Mouse (Mus musculus): Measurements from ENCODE around the gene Rnf207. TPM values are rescaled to one million over a fixed set of nuclear protein-coding genes. Genes with fewer than 3 reads are reported as not detected.

The Rnf207 gene
- polyA plus RNA-seq, 1 experiment, result 10.2 TPM

DNA sequence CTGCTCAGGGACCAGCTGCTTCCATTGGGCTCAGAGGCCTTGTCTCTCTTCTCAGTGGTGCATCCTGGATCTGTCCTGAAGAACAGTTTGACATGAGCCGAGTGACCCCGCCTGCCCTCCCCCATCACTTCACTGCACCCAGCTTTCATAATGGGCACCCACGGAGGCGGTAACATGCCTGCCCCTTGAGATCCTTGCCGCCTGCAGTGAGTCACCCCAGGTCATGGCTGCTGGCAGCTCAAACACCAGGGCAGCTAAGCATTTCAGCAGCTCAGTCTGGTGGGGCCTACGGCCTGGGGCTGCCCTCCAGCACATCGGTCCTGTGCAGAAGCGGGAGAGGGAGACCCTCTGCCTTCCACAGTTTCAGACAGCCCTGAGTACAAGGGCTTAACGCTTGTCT lies 11.3 kb downstream of the Rnf207 start:
- Histone ChIP-seq H3K4me3 (ENCODE audit: control insufficient read depth, insufficient read depth, low read length) (no peak overlapping the region), H3K27ac (ENCODE audit: control insufficient read depth, insufficient read depth, low read length) (no peak overlapping the region), H3K4me1 (replicated peaks; ENCODE audit: control insufficient read depth, insufficient read depth, low read length) (no peaks in the 10 kb centered on the region), H3K27me3 (ENCODE audit: control insufficient read depth, insufficient read depth, low read length) (no peaks in the 10 kb centered on the region; the same call in 1 of the 2 replicates), H3K36me3 (ENCODE audit: control insufficient read depth, insufficient read depth, low read length) (peaks cover 11% of the 10 kb centered on the region; the same call in 1 of the 2 replicates)
- DNase-seq, result no peak
- TF ChIP-seq CTCF (IDR thresholded peaks at IDR 0.05; ENCODE audit: borderline replicate concordance, control insufficient read depth, extremely low read depth, insufficient read depth, low read length, poor library complexity) (no peak), POLR2A (IDR thresholded peaks at IDR 0.05; ENCODE audit: control insufficient read depth, extremely low read depth, insufficient read depth, low read length, poor library complexity) (no peak)
- 95% methylated on average over 9 of the region's 9 CpGs for WGBS

DNA sequence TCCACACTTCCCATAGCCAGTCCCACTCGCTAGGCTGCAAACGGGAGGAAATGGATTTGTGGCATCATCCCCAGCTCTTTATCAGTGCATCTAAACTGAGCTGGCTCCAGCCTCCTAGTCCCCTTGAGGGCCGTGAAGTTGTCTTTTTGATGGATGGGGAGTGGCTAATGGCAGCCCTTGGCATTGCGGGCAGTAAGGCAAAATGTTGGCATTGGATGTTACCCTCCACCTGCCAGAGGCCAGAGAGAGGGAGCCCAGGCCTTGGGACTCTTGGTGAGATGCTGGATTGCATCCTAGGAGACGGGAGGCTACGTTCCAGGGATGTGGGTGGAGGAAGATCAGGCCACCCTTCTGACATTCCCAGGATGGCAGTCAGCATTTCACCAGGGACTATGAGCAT lies 12.8 kb downstream of the Rnf207 start:
- Histone ChIP-seq H3K36me3 (ENCODE audit: control insufficient read depth, insufficient read depth, low read length) (peaks cover 11% of the 10 kb centered on the region; the same call in 1 of the 2 replicates), H3K27me3 (ENCODE audit: control insufficient read depth, insufficient read depth, low read length) (no peaks in the 10 kb centered on the region), H3K4me3 (ENCODE audit: control insufficient read depth, insufficient read depth, low read length) (no peak overlapping the region), H3K27ac (ENCODE audit: control insufficient read depth, insufficient read depth, low read length) (no peak overlapping the region), H3K4me1 (replicated peaks; ENCODE audit: control insufficient read depth, insufficient read depth, low read length) (no peaks in the 10 kb centered on the region)
- no peak for DNase-seq
- TF ChIP-seq POLR2A (IDR thresholded peaks at IDR 0.05; ENCODE audit: control insufficient read depth, extremely low read depth, insufficient read depth, low read length, poor library complexity), result no peak; the same call in 1 of the 2 replicates
- 94% methylated on average over 6 of the region's 6 CpGs for WGBS

DNA sequence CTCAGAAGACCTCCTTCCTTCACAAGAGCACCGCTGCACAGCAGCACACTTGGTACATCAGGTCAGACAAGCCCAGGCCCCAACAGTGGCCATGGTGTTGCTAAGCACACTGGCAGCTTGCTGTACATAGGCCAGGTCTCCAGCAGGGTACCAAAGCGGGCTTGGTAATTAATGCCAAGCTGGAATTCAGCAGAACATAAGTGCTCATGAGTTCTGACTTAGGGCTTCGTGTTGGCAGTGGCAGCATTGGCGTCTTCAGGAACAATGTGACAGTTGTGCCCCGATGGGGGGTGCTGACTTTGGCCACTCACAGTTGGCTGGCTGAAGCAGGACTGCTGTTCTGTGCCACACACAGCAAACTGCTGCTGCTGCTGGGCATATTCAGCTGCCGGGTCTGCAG lies 14.1 kb downstream of the Rnf207 start:
- no peak for DNase-seq
- TF ChIP-seq CTCF (IDR thresholded peaks at IDR 0.05; ENCODE audit: borderline replicate concordance, control insufficient read depth, extremely low read depth, insufficient read depth, low read length, poor library complexity), result no peak
- no peak for TF ChIP-seq POLR2A (IDR thresholded peaks at IDR 0.05; ENCODE audit: control insufficient read depth, extremely low read depth, insufficient read depth, low read length, poor library complexity)
- Histone ChIP-seq H3K27ac (ENCODE audit: control insufficient read depth, insufficient read depth, low read length) (no peak overlapping the region), H3K4me1 (replicated peaks; ENCODE audit: control insufficient read depth, insufficient read depth, low read length) (no peaks in the 10 kb centered on the region), H3K27me3 (ENCODE audit: control insufficient read depth, insufficient read depth, low read length) (no peaks in the 10 kb centered on the region), H3K4me3 (ENCODE audit: control insufficient read depth, insufficient read depth, low read length) (no peak overlapping the region), H3K36me3 (ENCODE audit: control insufficient read depth, insufficient read depth, low read length) (peaks cover 16% of the 10 kb centered on the region; the same call in 1 of the 2 replicates)
- 98% methylated on average over 6 of the region's 6 CpGs for WGBS

- DNase-seq, result no peak
- no peak for TF ChIP-seq POLR2A (IDR thresholded peaks at IDR 0.05; ENCODE audit: control insufficient read depth, extremely low read depth, insufficient read depth, low read length, poor library complexity)
- no peak for TF ChIP-seq CTCF (IDR thresholded peaks at IDR 0.05; ENCODE audit: borderline replicate concordance, control insufficient read depth, extremely low read depth, insufficient read depth, low read length, poor library complexity)
- Histone ChIP-seq H3K36me3 (ENCODE audit: control insufficient read depth, insufficient read depth, low read length) (peaks cover 16% of the 10 kb centered on the region; the same call in 1 of the 2 replicates), H3K27ac (ENCODE audit: control insufficient read depth, insufficient read depth, low read length) (no peak overlapping the region), H3K4me3 (ENCODE audit: control insufficient read depth, insufficient read depth, low read length) (no peak overlapping the region), H3K4me1 (replicated peaks; ENCODE audit: control insufficient read depth, insufficient read depth, low read length) (peaks cover 4% of the 10 kb centered on the region), H3K27me3 (ENCODE audit: control insufficient read depth, insufficient read depth, low read length) (no peaks in the 10 kb centered on the region)
- WGBS, result 98% methylated on average over 10 of the region's 10 CpGs
These were observed 15.6 kb downstream of the Rnf207 start for GRCm38 (mm10) chr4:152303172-152303571.

DNA sequence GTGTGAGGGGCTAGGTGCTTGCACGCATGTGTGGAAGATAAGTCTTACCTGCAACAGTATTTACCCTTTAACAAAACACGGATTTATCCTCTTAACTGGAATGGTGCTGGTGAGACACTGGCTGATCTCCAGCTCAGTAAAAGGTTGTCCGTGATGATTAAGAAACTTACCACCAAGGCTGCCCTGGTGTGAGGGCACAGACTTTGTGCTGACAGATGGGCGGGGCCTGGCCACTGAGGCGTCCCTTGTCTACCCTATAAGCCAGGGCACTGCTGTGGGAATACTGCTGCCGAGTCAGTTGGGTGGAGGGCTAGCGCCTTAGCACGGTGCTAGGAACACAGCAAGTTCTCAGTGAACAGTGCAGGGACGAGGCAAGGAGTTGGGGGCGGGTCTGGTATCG lies 16.8 kb downstream of the Rnf207 start:
- Histone ChIP-seq H3K4me1 (replicated peaks; ENCODE audit: control insufficient read depth, insufficient read depth, low read length) (peaks cover 10% of the 10 kb centered on the region), H3K4me3 (ENCODE audit: control insufficient read depth, insufficient read depth, low read length) (no peak overlapping the region), H3K27ac (ENCODE audit: control insufficient read depth, insufficient read depth, low read length) (no peak overlapping the region), H3K27me3 (ENCODE audit: control insufficient read depth, insufficient read depth, low read length) (no peaks in the 10 kb centered on the region), H3K36me3 (ENCODE audit: control insufficient read depth, insufficient read depth, low read length) (peaks cover 16% of the 10 kb centered on the region; the same call in 1 of the 2 replicates)
- DNase-seq, result no peak
- TF ChIP-seq CTCF (IDR thresholded peaks at IDR 0.05; ENCODE audit: borderline replicate concordance, control insufficient read depth, extremely low read depth, insufficient read depth, low read length, poor library complexity) (no peak), POLR2A (IDR thresholded peaks at IDR 0.05; ENCODE audit: control insufficient read depth, extremely low read depth, insufficient read depth, low read length, poor library complexity) (no peak)
- 98% methylated on average over 11 of the region's 11 CpGs for WGBS

DNA sequence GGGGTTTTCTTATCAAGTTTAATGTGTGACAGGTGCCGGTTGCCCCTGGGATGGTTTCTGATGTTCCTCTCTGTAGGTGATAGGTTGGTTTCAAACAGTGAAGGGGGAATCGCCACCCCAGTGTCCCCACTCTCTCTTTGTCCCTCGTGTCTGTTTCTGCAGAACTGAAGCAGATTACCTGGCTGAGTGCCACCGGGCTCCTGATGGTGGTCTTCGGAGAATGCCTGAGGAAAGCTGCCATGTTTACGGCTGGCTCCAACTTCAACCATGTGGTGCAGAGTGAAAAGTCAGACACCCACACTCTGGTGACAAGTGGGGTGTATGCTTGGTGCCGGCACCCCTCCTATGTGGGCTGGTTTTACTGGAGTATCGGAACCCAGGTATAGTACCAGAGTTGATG lies 18.4 kb downstream of the Rnf207 start:
- Histone ChIP-seq H3K4me1 (replicated peaks; ENCODE audit: control insufficient read depth, insufficient read depth, low read length) (peaks cover 17% of the 10 kb centered on the region), H3K36me3 (ENCODE audit: control insufficient read depth, insufficient read depth, low read length) (peaks cover 16% of the 10 kb centered on the region; the same call in 1 of the 2 replicates), H3K27ac (ENCODE audit: control insufficient read depth, insufficient read depth, low read length) (no peak overlapping the region), H3K4me3 (ENCODE audit: control insufficient read depth, insufficient read depth, low read length) (no peak overlapping the region), H3K27me3 (ENCODE audit: control insufficient read depth, insufficient read depth, low read length) (no peaks in the 10 kb centered on the region)
- TF ChIP-seq CTCF (IDR thresholded peaks at IDR 0.05; ENCODE audit: borderline replicate concordance, control insufficient read depth, extremely low read depth, insufficient read depth, low read length, poor library complexity) (no peak), POLR2A (IDR thresholded peaks at IDR 0.05; ENCODE audit: control insufficient read depth, extremely low read depth, insufficient read depth, low read length, poor library complexity) (no peak)
- no peak for DNase-seq
- WGBS, result 97% methylated on average over 8 of the region's 8 CpGs

GRCm38 (mm10) chr4:152298836-152299235 lies 20.0 kb downstream of the Rnf207 start:
- no peak overlapping the region for H3K4me3 ChIP-seq (ENCODE audit: control insufficient read depth, insufficient read depth, low read length)
- H3K27me3 ChIP-seq (ENCODE audit: control insufficient read depth, insufficient read depth, low read length), result no peaks in the 10 kb centered on the region
- H3K36me3 ChIP-seq (ENCODE audit: control insufficient read depth, insufficient read depth, low read length), result peaks cover 16% of the 10 kb centered on the region; the same call in 1 of the 2 replicates
- WGBS, result 94% methylated on average over 14 of the region's 14 CpGs
- no peak overlapping the region for H3K27ac ChIP-seq (ENCODE audit: control insufficient read depth, insufficient read depth, low read length)
- H3K4me1 ChIP-seq (replicated peaks; ENCODE audit: control insufficient read depth, insufficient read depth, low read length), result peaks cover 19% of the 10 kb centered on the region
- DNase-seq, result no peak
- TF ChIP-seq POLR2A (IDR thresholded peaks at IDR 0.05; ENCODE audit: control insufficient read depth, extremely low read depth, insufficient read depth, low read length, poor library complexity) (no peak), CTCF (IDR thresholded peaks at IDR 0.05; ENCODE audit: borderline replicate concordance, control insufficient read depth, extremely low read depth, insufficient read depth, low read length, poor library complexity) (no peak)
